Mouse (Mus musculus) liver, adult 2 months (tissue): Measurements from ENCODE around the gene Polr2b. TPM values are rescaled to one million over a fixed set of nuclear protein-coding genes. Genes with fewer than 3 reads are reported as not detected.

ENCODE experiments used
- DNase-seq: peaks from one replicate; pipeline ENCODE4 v3.0.0-alpha.2; 2011; ENCODE audit warnings: low read depth, low spot score; ENCODE audit errors: extremely low read depth
- H3K27ac ChIP-seq: fragments of 200-500 bp; replicated peaks from 2 replicates; pipeline ENCODE4 v1.5.1; 2012; ENCODE audit warnings: low read depth, mild to moderate bottlenecking, control low read depth, inconsistent platforms, low read length; ENCODE audit not compliant: insufficient read depth
- H3K27me3 ChIP-seq: fragments of 200-500 bp; 2 replicates; pipeline ENCODE4 v1.6.1; 2012; ENCODE audit warnings: mild to moderate bottlenecking, moderate library complexity, low read length, inconsistent platforms; ENCODE audit not compliant: control insufficient read depth, insufficient read depth
- H3K36me3 ChIP-seq: fragments of 200-500 bp; 2 replicates; pipeline ENCODE4 v1.6.1; 2012; ENCODE audit warnings: low read length, inconsistent platforms; ENCODE audit not compliant: control insufficient read depth, insufficient read depth
- H3K4me1 ChIP-seq: fragments of 200-500 bp; 2 replicates; pipeline ENCODE4 v1.6.1; 2011; ENCODE audit warnings: low read length; ENCODE audit not compliant: control insufficient read depth, insufficient read depth
- H3K4me3 ChIP-seq: fragments of 200-500 bp; 2 replicates; pipeline ENCODE4 v1.5.1; 2011; ENCODE audit warnings: low read depth, mild to moderate bottlenecking, control low read depth, low read length, moderate library complexity; ENCODE audit not compliant: insufficient read depth
- H3K79me2 ChIP-seq: fragments of 200-500 bp; 2 replicates; pipeline ENCODE4 v1.6.1; 2012; ENCODE audit warnings: inconsistent platforms, mild to moderate bottlenecking, low read length, moderate library complexity; ENCODE audit not compliant: control insufficient read depth, insufficient read depth
- H3K9ac ChIP-seq: fragments of 200-500 bp; 2 replicates; pipeline ENCODE4 v1.6.1; 2012; ENCODE audit warnings: low read depth, mild to moderate bottlenecking, control low read depth, inconsistent platforms, low read length
- CTCF ChIP-seq: fragments of 200-500 bp; IDR thresholded peaks from 2 replicates; pipeline ENCODE4 v1.5.1; 2011; ENCODE audit warnings: low read depth, low read length, control low read depth
- POLR2A ChIP-seq: fragments of 200-500 bp; IDR thresholded peaks from 2 replicates; pipeline ENCODE4 v1.6.1; 2011; ENCODE audit warnings: low read length, control low read depth; ENCODE audit not compliant: insufficient read depth; ENCODE audit errors: extremely low read depth
- WGBS: fragments of 180-500 bp; shearing (Covaris S2); methylation state at CpG from one replicate; pipeline ENCODE4 v1.1.7; 2018; 5-methylcytosine and 5-hydroxymethylcytosine counted together
- polyA plus RNA-seq: library from polyadenylated mRNA; depleted of rRNA; stranded (reverse); fragments of >200 nt; gene quantifications from 2 replicates; pipeline ENCODE4 v1.2.3, GENCODE M21; 2012
- total RNA-seq: library from RNA; depleted of rRNA; stranded (reverse); fragments of >200 nt; gene quantifications from 2 replicates; pipeline ENCODE4 v1.2.3, GENCODE M21; 2014

Polr2b gene
- total and polyA plus RNA-seq, 2 experiments, result 31.0 to 43.3 TPM

DNA sequence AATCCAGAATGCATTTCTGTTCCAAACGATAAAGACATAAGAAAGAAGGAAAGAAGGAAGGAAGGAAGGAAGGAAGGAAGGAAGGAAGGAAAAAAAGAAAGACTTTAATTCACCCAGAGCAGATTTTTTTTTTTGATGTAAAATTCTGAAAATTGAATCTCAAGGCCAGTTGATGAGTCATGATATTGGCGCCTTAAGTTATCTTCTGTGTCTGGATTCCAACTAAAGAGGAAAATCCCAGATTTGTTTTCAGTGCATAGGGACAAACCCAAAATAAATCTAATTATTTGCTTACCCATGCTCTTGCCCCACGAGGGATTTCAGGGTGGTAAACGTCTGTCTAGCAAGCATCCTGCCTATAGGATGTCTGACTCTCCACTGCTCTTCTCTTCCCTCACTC is 51.1 kb downstream of the Polr2b start:
- H3K4me3 ChIP-seq, result no peak overlapping the region
- H3K27ac ChIP-seq, result peak overlapping the region; percentile 22
- H3K27me3 ChIP-seq, result no peaks in the 10 kb centered on the region
- no peaks in the 10 kb centered on the region; the same call in 1 of the 2 replicates for H3K79me2 ChIP-seq
- DNase-seq, result no peak
- H3K9ac ChIP-seq, result no peak overlapping the region
- peaks cover 4% of the 10 kb centered on the region; the same call in 1 of the 2 replicates for H3K4me1 ChIP-seq
- TF ChIP-seq CTCF, result no peak
- no peak for TF ChIP-seq POLR2A
- no peaks in the 10 kb centered on the region for H3K36me3 ChIP-seq
- 62% methylated on average over 4 of the region's 4 CpGs for whole genome bisulfite sequencing

- Histone ChIP-seq H3K79me2 (peaks cover 1% of the 10 kb centered on the region; the same call in 1 of the 2 replicates), H3K27ac (no peak overlapping the region), H3K9ac (no peak overlapping the region), H3K36me3 (no peaks in the 10 kb centered on the region), H3K4me1 (peaks cover 8% of the 10 kb centered on the region), H3K27me3 (no peaks in the 10 kb centered on the region), H3K4me3 (no peak overlapping the region)
- WGBS, result 56% methylated on average over 3 of the region's 3 CpGs
- TF ChIP-seq CTCF (no peak), POLR2A (no peak)
- no peak for DNase-seq
Observed at GRCm38 (mm10) chr5:77362120-77362519, 52.2 kb downstream of the Polr2b start.

DNA sequence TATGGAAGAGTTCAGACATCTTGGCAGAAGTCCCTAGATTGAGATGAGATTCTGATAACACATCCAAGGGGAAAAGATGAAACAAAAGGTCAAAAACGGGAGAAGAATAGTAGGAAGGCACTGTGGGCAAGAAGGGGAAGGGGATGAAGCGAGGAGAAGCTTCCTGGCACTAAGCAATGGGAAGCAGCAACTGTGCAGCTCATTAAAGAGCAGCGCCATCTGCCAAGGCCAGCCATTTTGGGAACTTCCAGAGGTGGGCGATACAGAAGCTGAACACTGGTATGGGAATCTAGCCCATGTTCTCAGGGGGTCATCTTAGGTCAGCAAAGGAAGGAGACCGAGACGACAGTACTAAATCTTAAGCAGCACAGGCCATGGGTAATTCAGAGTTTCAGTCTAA is 53.7 kb downstream of the Polr2b start:
- Histone ChIP-seq H3K4me1 (peaks cover 12% of the 10 kb centered on the region), H3K27me3 (no peaks in the 10 kb centered on the region), H3K4me3 (no peak overlapping the region), H3K79me2 (peaks cover 2% of the 10 kb centered on the region; the same call in 1 of the 2 replicates), H3K9ac (no peak overlapping the region), H3K27ac (no peak overlapping the region), H3K36me3 (no peaks in the 10 kb centered on the region)
- no peak for TF ChIP-seq CTCF
- TF ChIP-seq POLR2A, result no peak
- WGBS, result 81% methylated on average over 6 of the region's 6 CpGs
- no peak for DNase-seq

DNA sequence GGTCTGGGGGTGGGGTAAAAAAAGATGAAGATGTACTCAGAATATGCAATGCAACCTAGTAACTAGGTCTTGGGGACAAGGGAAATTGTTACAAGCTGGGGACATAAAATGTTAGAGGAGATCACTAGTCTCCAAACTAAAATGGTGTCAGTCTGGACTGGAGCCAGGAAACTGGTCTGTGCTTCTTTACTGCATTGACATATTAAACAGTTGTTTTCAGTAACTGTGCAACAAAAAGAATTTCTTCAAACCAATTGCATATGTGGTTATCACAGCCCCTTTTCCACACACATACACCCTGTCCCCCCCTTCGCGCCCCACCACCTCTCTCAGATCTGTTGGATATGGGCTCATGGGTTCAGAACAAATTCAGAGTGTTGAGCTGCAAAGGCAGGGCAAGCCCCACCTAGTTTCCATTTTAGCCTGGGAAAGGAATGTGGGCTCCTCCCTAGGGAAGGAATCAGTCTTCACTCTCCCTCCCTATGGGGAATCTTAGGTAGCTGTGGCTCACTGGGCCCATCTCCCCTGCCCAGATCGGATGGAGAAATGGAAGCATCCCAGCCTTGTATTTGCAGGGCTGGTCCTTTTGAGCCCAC is 54.6 kb downstream of the Polr2b start:
- Histone ChIP-seq H3K36me3 (no peaks in the 10 kb centered on the region), H3K27ac (no peak overlapping the region), H3K4me1 (peaks cover 12% of the 10 kb centered on the region), H3K27me3 (no peaks in the 10 kb centered on the region), H3K79me2 (peaks cover 2% of the 10 kb centered on the region; the same call in 1 of the 2 replicates), H3K4me3 (no peak overlapping the region), H3K9ac (no peak overlapping the region)
- TF ChIP-seq POLR2A (no peak), CTCF (no peak)
- DNase-seq, result no peak
- 95% methylated on average over 3 of the region's 3 CpGs for WGBS

DNA sequence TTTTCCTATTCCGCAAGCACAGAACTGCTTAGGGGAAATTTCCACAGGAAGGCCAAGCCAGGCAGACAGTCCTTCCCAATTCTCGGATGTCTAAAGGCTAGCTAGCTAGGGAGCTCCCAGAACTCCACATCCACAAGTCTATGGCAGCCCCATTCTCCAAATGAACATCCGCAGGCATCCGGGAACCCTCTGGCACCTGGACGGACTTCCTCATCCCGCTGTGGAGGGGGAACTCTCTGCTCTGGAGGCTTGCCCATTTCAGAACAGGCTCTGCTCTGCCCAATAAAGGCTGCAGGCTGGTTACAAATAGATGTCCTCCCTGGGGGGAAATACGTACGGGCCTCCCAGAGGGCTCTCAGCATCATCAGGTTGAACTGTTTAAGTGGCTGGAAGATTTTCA is 56.4 kb downstream of the Polr2b start:
- peaks cover 9% of the 10 kb centered on the region for H3K4me1 ChIP-seq
- H3K27me3 ChIP-seq, result no peaks in the 10 kb centered on the region
- no peaks in the 10 kb centered on the region for H3K36me3 ChIP-seq
- no peak overlapping the region for H3K4me3 ChIP-seq
- H3K27ac ChIP-seq, result 0 out of 2 replicates have a peak overlapping the region, but pooled peaks have one; percentile 2
- 74% methylated on average over 8 of the region's 8 CpGs for WGBS
- peaks cover 2% of the 10 kb centered on the region; the same call in 1 of the 2 replicates for H3K79me2 ChIP-seq
- H3K9ac ChIP-seq, result no peak overlapping the region
- DNase-seq, result no peak
- TF ChIP-seq POLR2A (no peak), CTCF (no peak)

DNA sequence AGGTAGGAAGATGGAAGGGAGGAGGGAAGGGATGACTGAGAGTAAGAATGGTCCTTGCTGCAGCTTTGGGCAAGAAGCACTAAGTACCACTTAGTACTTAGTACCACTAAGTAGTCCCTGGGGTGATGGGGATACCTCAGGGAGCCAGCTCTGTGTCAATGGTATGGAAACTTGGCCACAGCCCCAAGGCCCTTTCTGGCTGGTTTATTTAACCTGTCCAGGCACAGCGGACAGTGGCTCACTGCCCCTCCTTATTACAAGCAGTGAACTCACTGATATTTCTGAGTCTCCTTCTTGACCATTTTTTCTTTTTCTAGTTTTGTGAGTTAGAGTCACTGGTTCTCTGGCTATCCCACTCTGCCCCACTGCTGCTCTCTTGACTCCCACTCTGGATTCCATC is 57.2 kb downstream of the Polr2b start:
- no peak for DNase-seq
- Histone ChIP-seq H3K4me3 (no peak overlapping the region), H3K4me1 (peaks cover 10% of the 10 kb centered on the region), H3K36me3 (no peaks in the 10 kb centered on the region), H3K27me3 (no peaks in the 10 kb centered on the region), H3K9ac (no peak overlapping the region), H3K27ac (peak overlapping the region; percentile 49; the same call in 1 of the 2 replicates), H3K79me2 (peaks cover 2% of the 10 kb centered on the region; the same call in 1 of the 2 replicates)
- no peak for TF ChIP-seq POLR2A
- no peak for TF ChIP-seq CTCF
- 71% methylated on average over 1 of the region's 1 CpGs for WGBS
